Mouse (Mus musculus) testis, adult 2 months (tissue): ENCODE results near the gene Ticam1. TPM values are rescaled to one million over a fixed set of nuclear protein-coding genes. Genes with fewer than 3 reads are reported as not detected.

Source experiments
- H3K27ac ChIP-seq: fragments of 200-500 bp; 2 replicates; pipeline ENCODE4 v1.5.1; 2012; ENCODE audit warnings: low read depth, low read length; ENCODE audit not compliant: control insufficient read depth, insufficient read depth
- H3K27me3 ChIP-seq: fragments of 200-500 bp; 2 replicates; pipeline ENCODE4 v1.6.1; 2012; ENCODE audit warnings: mild to moderate bottlenecking, low read length, moderate library complexity; ENCODE audit not compliant: control insufficient read depth, insufficient read depth
- H3K36me3 ChIP-seq: fragments of 200-500 bp; 2 replicates; pipeline ENCODE4 v1.6.1; 2012; ENCODE audit warnings: mild to moderate bottlenecking, low read length; ENCODE audit not compliant: control insufficient read depth, insufficient read depth
- H3K4me1 ChIP-seq: fragments of 200-500 bp; 2 replicates; pipeline ENCODE4 v1.6.1; 2012; ENCODE audit warnings: low read length; ENCODE audit not compliant: control insufficient read depth, insufficient read depth
- H3K4me3 ChIP-seq: fragments of 200-500 bp; 2 replicates; pipeline ENCODE4 v1.5.1; 2012; ENCODE audit warnings: low read depth, mild to moderate bottlenecking, low read length, moderate library complexity, mixed read lengths; ENCODE audit not compliant: control insufficient read depth
- CTCF ChIP-seq: fragments of 200-500 bp; IDR thresholded peaks from 2 replicates; pipeline ENCODE4 v1.5.1; 2012; ENCODE audit warnings: low read depth, mild to moderate bottlenecking, inconsistent platforms, low read length, moderate library complexity; ENCODE audit not compliant: control insufficient read depth, insufficient read depth, insufficient replicate concordance
- POLR2A ChIP-seq: fragments of 200-500 bp; IDR thresholded peaks from 2 replicates; pipeline ENCODE4 v1.6.1; 2012; ENCODE audit warnings: low read depth, mild to moderate bottlenecking, inconsistent platforms, low read length, moderate library complexity; ENCODE audit not compliant: control insufficient read depth
- polyA plus RNA-seq: library from polyadenylated mRNA; depleted of rRNA; stranded (reverse); fragments of >200 nt; gene quantifications from 2 replicates; pipeline ENCODE4 v1.2.3, GENCODE M21; 2012; rRNA removed

Ticam1 gene
- polyA plus RNA-seq, 1 experiment, result 3.4 TPM

DNA sequence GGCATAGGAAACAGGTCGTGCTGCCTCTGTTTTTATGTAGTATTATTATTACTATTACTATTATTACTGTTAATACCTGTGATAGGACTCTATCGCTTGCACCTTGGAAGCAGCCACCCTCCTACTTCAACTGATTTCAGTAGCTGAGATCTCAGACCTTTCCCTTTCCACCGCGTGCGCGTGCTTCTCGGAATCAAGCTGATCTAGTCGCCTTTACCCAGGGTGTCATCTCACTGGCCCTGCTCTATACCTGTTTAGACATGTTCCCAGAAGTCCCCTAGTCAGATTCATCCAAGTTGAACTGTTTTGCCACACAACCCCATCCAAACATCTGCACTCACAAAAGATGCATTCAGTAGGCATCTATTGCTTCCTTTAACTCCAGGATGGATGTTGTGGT lies 43.2 kb downstream of the Ticam1 start:
- peaks cover 6% of the 10 kb centered on the region for H3K4me1 ChIP-seq
- H3K4me3 ChIP-seq, result no peak overlapping the region
- H3K36me3 ChIP-seq, result no peaks in the 10 kb centered on the region
- TF ChIP-seq POLR2A (no peak), CTCF (no peak)
- H3K27me3 ChIP-seq, result no peaks in the 10 kb centered on the region
- H3K27ac ChIP-seq, result no peak overlapping the region

GRCm38 (mm10) chr17:56229943-56230342 lies 46.6 kb downstream of the Ticam1 start:
- Histone ChIP-seq H3K4me3 (no peak overlapping the region), H3K27me3 (no peaks in the 10 kb centered on the region), H3K36me3 (no peaks in the 10 kb centered on the region), H3K4me1 (peaks cover 6% of the 10 kb centered on the region), H3K27ac (no peak overlapping the region)
- TF ChIP-seq CTCF (no peak), POLR2A (no peak)

- Histone ChIP-seq H3K27ac (no peak overlapping the region), H3K4me3 (no peak overlapping the region), H3K27me3 (no peaks in the 10 kb centered on the region), H3K36me3 (no peaks in the 10 kb centered on the region), H3K4me1 (no peaks in the 10 kb centered on the region)
- TF ChIP-seq POLR2A (no peak), CTCF (no peak)
These were observed 50.0 kb downstream of the Ticam1 start for GRCm38 (mm10) chr17:56226566-56226965.

DNA sequence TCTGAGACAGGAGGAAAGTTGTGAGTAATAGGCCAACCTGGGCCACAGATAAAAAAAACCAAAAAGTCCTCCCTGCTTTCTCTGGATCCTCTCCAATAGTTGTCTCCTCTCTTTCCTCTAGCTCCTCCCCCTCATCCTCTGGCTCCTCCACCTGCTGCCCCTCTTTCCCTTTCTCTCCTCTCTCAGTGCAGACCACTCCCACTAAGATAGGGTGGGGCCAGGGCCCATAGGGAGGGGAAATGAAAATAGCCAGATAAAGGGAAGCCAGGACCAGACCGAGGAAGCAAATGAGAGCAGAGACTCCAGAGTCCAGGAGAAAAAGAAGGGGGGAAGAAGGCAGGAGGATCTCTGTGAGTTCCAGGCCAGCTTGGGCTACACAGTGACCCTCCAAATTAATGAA lies 51.7 kb downstream of the Ticam1 start:
- H3K4me1 ChIP-seq, result peaks cover 3% of the 10 kb centered on the region
- TF ChIP-seq POLR2A, result no peak
- no peak overlapping the region for H3K27ac ChIP-seq
- H3K27me3 ChIP-seq, result no peaks in the 10 kb centered on the region
- H3K4me3 ChIP-seq, result no peak overlapping the region
- H3K36me3 ChIP-seq, result no peaks in the 10 kb centered on the region

GRCm38 (mm10) chr17:56219805-56220204 lies 56.8 kb downstream of the Ticam1 start:
- H3K36me3 ChIP-seq, result no peaks in the 10 kb centered on the region
- no peak overlapping the region; the same call in 1 of the 2 replicates for H3K27ac ChIP-seq

More at GRCm38 (mm10) chr17:56219805-56220204, 56.8 kb downstream of the Ticam1 start:
- H3K4me3 ChIP-seq, result no peak overlapping the region
- H3K4me1 ChIP-seq, result peaks cover 12% of the 10 kb centered on the region
- H3K27me3 ChIP-seq, result no peaks in the 10 kb centered on the region
- TF ChIP-seq CTCF (no peak), POLR2A (no peak)

Other genes starting within 250 kb of the Ticam1 start
- gene Sh3gl1, start 240.2 kb downstream of the Ticam1 start, polyA plus RNA-seq, result 91.9 and 105 TPM in 2 replicates
- 70.3 and 71.8 TPM in 2 replicates for gene Chaf1a, start 236.3 kb downstream of the Ticam1 start, polyA plus RNA-seq
- gene Ubxn6, start 201.8 kb downstream of the Ticam1 start, polyA plus RNA-seq, result 646 and 694 TPM in 2 replicates
- gene Hdgfl2, start 197.2 kb downstream of the Ticam1 start, polyA plus RNA-seq, result 115 and 135 TPM in 2 replicates
- 1.5 and 4.2 TPM in 2 replicates for gene Plin4, start 167.0 kb downstream of the Ticam1 start, polyA plus RNA-seq
- 1.7 and 2.7 TPM in 2 replicates for gene Plin5, start 159.2 kb downstream of the Ticam1 start, polyA plus RNA-seq
- 3.7 and 5.7 TPM in 2 replicates for gene Lrg1, start 154.8 kb downstream of the Ticam1 start, polyA plus RNA-seq
- gene Sema6b, start 136.4 kb downstream of the Ticam1 start, polyA plus RNA-seq, result 0.28 and 0.63 TPM in 2 replicates
- 0.29 and 0.31 TPM in 2 replicates for gene Tnfaip8l1, start 114.3 kb downstream of the Ticam1 start, polyA plus RNA-seq
- 49.9 and 56.7 TPM in 2 replicates for gene Mydgf, start 92.9 kb downstream of the Ticam1 start, polyA plus RNA-seq
- gene Dpp9, start 57.9 kb downstream of the Ticam1 start, polyA plus RNA-seq, result 12.8 and 15.0 TPM in 2 replicates
- gene Fem1a, start 20.0 kb downstream of the Ticam1 start, polyA plus RNA-seq, result 5.7 and 7.0 TPM in 2 replicates
- 21.9 and 22.3 TPM in 2 replicates for gene Plin3, start 16.1 kb upstream of the Ticam1 start, polyA plus RNA-seq
- 274 and 296 TPM in 2 replicates for gene Arrdc5, start 23.5 kb upstream of the Ticam1 start, polyA plus RNA-seq
- 41.1 and 43.1 TPM in 2 replicates for gene Uhrf1, start 26.5 kb upstream of the Ticam1 start, polyA plus RNA-seq
- gene Kdm4b, start 49.3 kb upstream of the Ticam1 start, polyA plus RNA-seq, result 20.0 and 21.9 TPM in 2 replicates
- gene Ptprs, start 199.7 kb upstream of the Ticam1 start, polyA plus RNA-seq, result 63.4 and 68.8 TPM in 2 replicates
- gene Znrf4, start 235.6 kb upstream of the Ticam1 start, polyA plus RNA-seq, result 1,198 and 1,268 TPM in 2 replicates